ENCODE assay signal across 8 mouse cellular contexts in the genomic region with DNA sequence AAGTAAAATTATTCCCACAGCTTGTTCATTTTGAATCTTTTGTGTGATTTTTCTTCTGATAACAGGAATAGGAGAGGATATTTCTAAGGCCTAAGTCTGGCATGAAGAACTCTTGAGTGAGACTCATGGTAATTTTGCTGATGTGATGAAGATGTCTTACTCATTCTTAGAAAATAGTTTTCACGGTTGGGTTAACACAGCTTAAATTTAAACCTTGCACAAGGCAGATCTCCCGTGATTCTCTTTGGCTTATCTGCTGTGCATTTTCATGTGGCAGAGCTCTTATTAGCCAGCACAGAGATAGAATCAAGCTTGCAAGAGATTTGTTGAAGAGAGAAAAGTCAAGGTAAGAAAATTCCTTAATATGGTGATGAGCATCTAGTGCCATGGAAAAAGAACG. TPM values are rescaled to one million over a fixed set of nuclear protein-coding genes. Genes with fewer than 3 reads are reported as not detected.
DNase-seq lines count a peak whose midpoint lies in the region; ATAC-seq lines count a peak whose summit lies in the region.

Gene Dab2, plus strand, starts transcription at position 235 of the 400 bp plus-strand sequence.

- DNase-seq in lung, postnatal 4 days: no peak
- no peak for DNase-seq in cerebellum, adult 18-20 months
- DNase-seq in cerebellum, adult 9-11 months: no peak
- no peak for DNase-seq in spleen, postnatal 36 days (ENCODE audit: low spot score in 2 of 2)

- 87% methylated on average over 3 of the region's 3 CpGs for WGBS in lung, embryonic 15.5 days
- WGBS in forebrain, embryonic 13.5 days: 92% methylated on average over 3 of the region's 3 CpGs
- 88% methylated on average over 3 of the region's 3 CpGs for WGBS in hindbrain, embryonic 15.5 days
- 97% methylated on average over 3 of the region's 3 CpGs for WGBS in macrophage (ENCODE audit: missing documents)

- no peaks in the 10 kb centered on the region for H3K79me2 ChIP-seq in macrophage (ENCODE audit: inconsistent target)

- H3K4me3 ChIP-seq in lung, embryonic 15.5 days: no peak within 1 kb of the TSS
- no peak within 1 kb of the TSS for H3K4me3 ChIP-seq in forebrain, embryonic 13.5 days
- H3K4me3 ChIP-seq in hindbrain, embryonic 15.5 days: no peak within 1 kb of the TSS
- H3K4me3 ChIP-seq in macrophage (ENCODE audit: inconsistent target): no peak within 1 kb of the TSS

- H3K9ac ChIP-seq in lung, embryonic 15.5 days: no peak within 1 kb of the TSS
- H3K9ac ChIP-seq in forebrain, embryonic 13.5 days: no peak within 1 kb of the TSS
- no peak within 1 kb of the TSS for H3K9ac ChIP-seq in hindbrain, embryonic 15.5 days

- H3K36me3 ChIP-seq in lung, embryonic 15.5 days: no peaks in the 10 kb centered on the region
- no peaks in the 10 kb centered on the region for H3K36me3 ChIP-seq in forebrain, embryonic 13.5 days (ENCODE audit: poor library complexity, severe bottlenecking)
- H3K36me3 ChIP-seq in hindbrain, embryonic 15.5 days: no peaks in the 10 kb centered on the region
- no peaks in the 10 kb centered on the region for H3K36me3 ChIP-seq in macrophage (ENCODE audit: inconsistent target)

- H3K27ac ChIP-seq in lung, embryonic 15.5 days: no peak within 1 kb of the TSS
- H3K27ac ChIP-seq in forebrain, embryonic 13.5 days: no peak within 1 kb of the TSS
- H3K27ac ChIP-seq in hindbrain, embryonic 15.5 days (replicated peaks): no peak within 1 kb of the TSS
- no peak within 1 kb of the TSS for H3K27ac ChIP-seq in macrophage

- no peaks in the 10 kb centered on the region for H3K9me3 ChIP-seq in lung, embryonic 15.5 days
- H3K9me3 ChIP-seq in forebrain, embryonic 13.5 days (replicated peaks): no peaks in the 10 kb centered on the region
- no peaks in the 10 kb centered on the region for H3K9me3 ChIP-seq in hindbrain, embryonic 15.5 days

- no peak within 1 kb of the TSS for H3K4me2 ChIP-seq in lung, embryonic 15.5 days
- no peak within 1 kb of the TSS for H3K4me2 ChIP-seq in forebrain, embryonic 13.5 days
- no peak within 1 kb of the TSS for H3K4me2 ChIP-seq in hindbrain, embryonic 15.5 days

- no peaks in the 10 kb centered on the region for H3K27me3 ChIP-seq in lung, embryonic 15.5 days
- no peaks in the 10 kb centered on the region for H3K27me3 ChIP-seq in forebrain, embryonic 13.5 days
- no peaks in the 10 kb centered on the region for H3K27me3 ChIP-seq in hindbrain, embryonic 15.5 days

- no peak for ATAC-seq in lung, embryonic 15.5 days (ENCODE audit: borderline replicate concordance, extremely low read depth, low FRiP score, low TSS enrichment)
- no peak for ATAC-seq in forebrain, embryonic 13.5 days
- no peak for ATAC-seq in hindbrain, embryonic 15.5 days (ENCODE audit: low FRiP score, low read depth)

- no peaks in the 10 kb centered on the region for H3K4me1 ChIP-seq in lung, embryonic 15.5 days
- H3K4me1 ChIP-seq in forebrain, embryonic 13.5 days: no peaks in the 10 kb centered on the region
- H3K4me1 ChIP-seq in hindbrain, embryonic 15.5 days (replicated peaks): no peaks in the 10 kb centered on the region

RNA-seq across cellular contexts. Expression of gene Dab2, which starts in this region (rescaled TPM):
- polyA plus RNA-seq in lung, embryonic 15.5 days (2015; fragmentation: Nextera tagmentation; extraction: Ambion mirVana): 26.9 and 28.6 TPM in 2 replicates
- 8.2 and 10.6 TPM in 2 replicates for polyA plus RNA-seq in forebrain, embryonic 13.5 days (2015; fragmentation: Nextera tagmentation; extraction: Ambion mirVana)
- 20.3 and 23.4 TPM in 2 replicates for polyA plus RNA-seq in hindbrain, embryonic 15.5 days (2015; fragmentation: Nextera tagmentation; extraction: Ambion mirVana)
- 1,000 to 10,000 TPM in 14 of 26 experiments, 100 to 1,000 TPM in 12; 285 to 3,101 (median 1,062) TPM for total RNA-seq in macrophage (2018; cell fraction: chromatin; rRNA removed)
- 100 to 1,000 TPM; 111 to 442 (median 285) TPM for total RNA-seq in macrophage (2018; cell fraction: cytosol; rRNA removed)
- 1,000 to 10,000 TPM in 10 of 26 experiments, 100 to 1,000 TPM in 16; 193 to 2,686 (median 693) TPM for total RNA-seq in macrophage (2018; cell fraction: nucleus; rRNA removed)
- polyA plus RNA-seq in macrophage (2018): 220 to 1,182 TPM (median 506 TPM) in 3 replicates
